Mouse (Mus musculus) retina, embryonic 14.5 days (tissue): ENCODE measurements around the gene Entpd2.

ENCODE experiments used
- DNase-seq: peaks from one replicate; pipeline ENCODE4 v3.0.0-alpha.2; 2015; ENCODE audit warnings: low spot score

Entpd2 gene

DNA sequence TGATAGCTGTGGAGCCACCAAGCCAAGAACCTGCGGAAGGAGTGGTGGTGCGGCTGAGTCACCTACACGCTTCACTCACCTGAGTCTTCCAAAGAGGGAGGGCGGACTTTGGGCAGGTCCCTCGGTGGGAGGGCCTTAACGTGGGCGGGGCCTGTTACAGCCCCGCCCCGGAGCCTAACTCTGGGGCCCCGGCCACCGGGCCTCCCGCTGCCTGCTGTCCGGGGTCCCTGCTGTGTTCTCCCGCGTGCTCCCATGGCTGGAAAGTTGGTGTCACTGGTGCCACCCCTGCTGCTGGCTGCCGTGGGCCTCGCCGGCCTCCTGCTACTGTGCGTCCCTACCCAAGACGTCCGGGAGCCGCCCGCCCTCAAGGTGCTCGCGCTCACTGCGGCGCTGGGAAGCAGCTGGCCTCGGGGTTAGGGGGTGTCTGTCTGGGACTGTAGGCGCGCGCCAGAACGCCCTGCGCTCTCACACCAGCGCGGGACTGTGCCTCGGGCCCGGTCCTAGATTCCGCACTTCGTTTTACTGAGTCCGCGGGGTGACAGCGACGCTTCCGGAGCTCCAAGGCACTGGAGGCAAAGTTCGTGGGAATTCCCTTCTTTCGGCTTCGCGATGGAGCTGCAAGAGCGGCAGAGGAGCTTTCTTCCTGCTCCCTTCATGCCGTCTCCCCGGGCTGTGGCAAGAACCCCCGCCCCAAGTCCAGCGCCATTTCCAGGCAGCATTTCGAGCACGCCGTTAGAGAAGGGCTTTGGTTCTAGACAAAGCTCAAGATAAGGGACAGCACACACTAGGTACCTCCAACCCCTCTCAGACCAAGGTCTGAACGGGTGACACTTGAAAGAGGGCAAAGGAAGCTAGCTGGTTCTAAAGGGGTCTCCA, at the start of gene Entpd2:
TSS of gene Entpd2 (plus strand) at position 154 of the 876 bp plus-strand sequence.
- peak; percentile 57 for DNase-seq

DNA sequence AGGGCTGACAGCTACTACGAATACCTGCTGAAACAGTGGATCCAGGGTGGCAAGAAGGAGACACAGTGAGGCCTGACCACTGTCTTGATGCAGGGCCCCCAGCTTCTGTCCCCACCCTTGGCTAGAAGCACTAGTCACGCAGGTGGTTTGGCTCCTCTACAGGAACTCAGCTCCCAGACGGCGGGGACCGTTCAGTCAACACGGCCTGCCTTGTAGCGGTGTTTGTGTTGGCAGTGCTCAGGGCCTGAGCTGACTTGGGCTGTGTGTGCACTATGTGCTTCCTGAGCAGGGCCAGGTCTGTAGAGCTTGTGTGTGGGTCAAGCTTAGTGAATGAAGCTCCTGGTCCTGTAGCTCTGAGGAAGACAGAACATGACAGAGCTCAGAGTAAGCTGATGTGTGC, 47.5 kb upstream of the Entpd2 start:
- DNase-seq, result no peak

DNA sequence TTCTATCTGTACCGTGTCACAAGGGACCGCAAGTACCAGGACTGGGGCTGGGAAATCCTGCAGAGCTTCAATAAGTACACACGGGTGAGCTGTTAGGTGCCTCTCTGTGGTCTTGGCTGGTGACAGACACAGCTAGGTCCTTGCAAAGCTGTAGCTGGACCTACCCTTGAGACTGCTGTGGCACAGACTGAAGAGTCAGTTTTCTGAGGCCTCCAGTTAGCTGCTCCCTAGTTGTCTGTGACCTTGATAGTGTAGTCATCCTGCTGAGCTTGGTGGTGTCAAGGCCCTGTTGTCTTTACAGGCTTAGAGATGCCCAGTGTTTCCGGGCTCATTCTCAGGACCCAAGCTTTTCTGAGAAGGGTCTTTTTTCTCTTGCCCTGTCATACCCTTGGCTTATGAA, 46.2 kb upstream of the Entpd2 start:
- DNase-seq, result no peak

DNA sequence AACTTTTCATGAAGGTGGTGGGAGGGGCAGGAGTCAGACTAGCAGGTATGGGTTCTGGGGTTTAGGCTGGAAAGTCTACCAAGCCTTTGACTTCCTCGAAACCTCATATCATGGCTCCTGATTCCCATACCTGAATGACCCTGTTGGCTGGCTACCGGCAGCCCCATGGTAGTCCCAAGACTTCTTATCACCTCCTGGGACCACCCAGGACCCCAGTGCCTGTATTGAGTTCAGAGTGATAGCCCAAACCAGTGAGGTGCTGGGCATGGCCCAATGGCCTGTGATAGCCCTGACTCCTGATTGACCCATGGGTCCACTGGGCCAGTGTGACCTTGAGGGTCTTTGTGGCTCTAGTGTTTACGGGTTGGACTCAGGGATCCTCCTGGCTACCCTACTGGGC, 45.0 kb upstream of the Entpd2 start:
- DNase-seq, result no peak

DNA sequence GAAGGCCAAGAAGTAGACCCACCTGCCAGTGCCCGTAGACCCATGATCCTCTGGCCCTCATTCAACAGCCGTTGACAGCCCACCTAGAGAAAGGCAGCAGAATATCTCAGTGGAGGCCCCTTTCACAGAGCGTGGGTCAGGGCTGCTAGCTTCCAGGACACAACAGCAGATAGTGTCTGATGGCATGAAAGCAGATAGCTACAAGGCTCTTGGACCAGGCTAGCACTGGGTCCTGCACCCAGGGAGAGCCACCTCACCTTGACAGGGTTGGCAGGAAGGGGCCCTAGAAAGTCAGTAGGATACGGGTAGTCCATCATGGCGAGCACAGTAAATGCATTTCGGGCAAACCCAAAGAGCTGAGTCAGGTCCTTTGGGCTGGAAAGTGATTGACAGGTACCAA, 41.5 kb upstream of the Entpd2 start:
- DNase-seq, result no peak

DNA sequence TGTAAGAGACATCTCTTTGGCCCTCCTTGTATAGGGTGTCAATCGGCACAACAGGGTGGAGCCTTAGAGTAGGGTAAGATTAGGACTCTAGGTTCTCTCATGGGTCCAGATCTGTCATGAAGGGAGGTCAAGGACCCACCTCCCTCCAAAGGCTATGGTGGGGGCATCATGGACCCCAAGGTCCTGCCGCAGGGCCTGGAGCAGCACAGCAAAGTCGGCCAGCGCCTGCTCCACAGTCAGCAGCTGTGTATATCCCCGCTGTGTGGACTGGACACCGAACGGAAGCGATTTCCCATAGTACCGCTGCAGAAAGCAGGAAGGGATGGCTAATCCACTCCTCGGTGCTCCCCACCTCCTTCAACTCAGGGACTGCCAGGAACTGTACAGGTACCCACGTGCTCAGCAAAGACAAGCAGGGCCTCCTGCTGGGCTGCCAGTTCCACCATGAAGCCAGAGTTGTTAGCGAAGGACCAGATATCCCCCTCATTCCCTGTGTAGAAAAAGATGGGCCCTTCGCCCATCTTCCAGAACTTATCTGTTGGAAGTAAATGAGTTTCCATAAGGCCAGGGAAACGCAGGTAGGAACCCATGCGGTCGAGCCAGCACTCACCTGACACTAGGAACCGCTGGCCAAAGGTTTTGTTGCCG, 40.1 kb upstream of the Entpd2 start:
- DNase-seq, result no peak

DNA sequence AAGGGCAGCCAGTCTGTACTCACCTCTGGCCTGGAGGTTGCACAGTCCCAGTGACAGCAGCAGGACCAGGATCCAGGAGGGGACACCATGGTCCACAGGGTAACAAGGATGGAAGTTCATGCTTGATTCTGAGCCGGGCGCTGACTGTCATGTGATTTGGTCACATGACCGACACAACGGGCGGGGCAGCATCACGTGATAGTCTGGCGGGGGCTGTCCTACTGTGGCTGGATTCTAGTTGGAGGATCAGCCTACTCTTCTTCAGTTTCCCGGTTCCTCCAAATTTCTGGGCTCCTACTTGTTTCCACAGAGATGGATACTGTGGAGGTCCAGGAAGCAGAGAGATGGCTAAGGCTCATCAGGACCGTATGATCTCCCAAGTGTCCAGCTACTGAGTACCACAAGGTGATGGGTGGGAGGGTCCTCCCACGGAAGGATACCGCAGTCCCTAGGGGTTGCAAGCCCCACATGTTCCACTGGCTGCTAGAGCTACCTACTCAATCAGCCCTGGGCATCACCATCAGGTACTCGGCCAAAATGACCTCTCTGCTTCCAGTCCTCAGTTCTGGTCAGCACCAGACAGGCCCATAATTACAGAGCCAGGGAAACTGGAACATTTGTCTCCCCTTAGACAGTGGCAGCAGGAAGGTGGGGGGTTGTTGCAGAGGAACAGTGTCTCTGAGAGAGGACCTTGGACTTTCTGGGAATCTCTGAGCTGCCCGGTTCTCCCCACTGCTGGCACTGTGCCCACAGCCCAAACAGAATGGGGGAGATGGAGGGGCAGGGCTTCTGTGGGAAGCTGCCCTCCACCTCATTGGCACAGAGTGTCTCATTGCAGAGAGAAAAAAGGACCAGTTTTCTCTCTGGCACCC, 39.2 kb upstream of the Entpd2 start, which contains the start of gene Dpp7:
TSS of gene Dpp7 (minus strand) at position 152 of the 872 bp plus-strand sequence.
- peak; percentile 84 for DNase-seq

DNA sequence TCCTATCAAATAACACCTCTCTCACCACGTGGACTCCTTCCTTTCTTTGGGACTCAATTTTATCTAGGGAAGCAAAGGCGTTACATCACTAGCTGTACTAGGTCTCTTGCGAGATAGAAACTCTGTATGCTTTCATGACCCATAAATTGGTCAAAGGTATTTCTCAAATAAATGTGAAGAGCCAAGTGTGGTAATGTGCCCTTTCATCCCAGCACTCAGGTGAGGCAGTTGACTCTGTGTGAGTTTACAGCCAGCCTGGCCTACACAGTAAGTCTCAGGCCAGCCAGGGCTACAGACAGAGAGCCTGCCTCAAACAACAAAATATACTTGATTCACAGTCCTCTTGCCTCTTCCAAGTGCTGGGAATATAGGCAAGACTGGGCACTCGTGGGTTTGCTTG, 35.8 kb upstream of the Entpd2 start:
- DNase-seq, result no peak

DNA sequence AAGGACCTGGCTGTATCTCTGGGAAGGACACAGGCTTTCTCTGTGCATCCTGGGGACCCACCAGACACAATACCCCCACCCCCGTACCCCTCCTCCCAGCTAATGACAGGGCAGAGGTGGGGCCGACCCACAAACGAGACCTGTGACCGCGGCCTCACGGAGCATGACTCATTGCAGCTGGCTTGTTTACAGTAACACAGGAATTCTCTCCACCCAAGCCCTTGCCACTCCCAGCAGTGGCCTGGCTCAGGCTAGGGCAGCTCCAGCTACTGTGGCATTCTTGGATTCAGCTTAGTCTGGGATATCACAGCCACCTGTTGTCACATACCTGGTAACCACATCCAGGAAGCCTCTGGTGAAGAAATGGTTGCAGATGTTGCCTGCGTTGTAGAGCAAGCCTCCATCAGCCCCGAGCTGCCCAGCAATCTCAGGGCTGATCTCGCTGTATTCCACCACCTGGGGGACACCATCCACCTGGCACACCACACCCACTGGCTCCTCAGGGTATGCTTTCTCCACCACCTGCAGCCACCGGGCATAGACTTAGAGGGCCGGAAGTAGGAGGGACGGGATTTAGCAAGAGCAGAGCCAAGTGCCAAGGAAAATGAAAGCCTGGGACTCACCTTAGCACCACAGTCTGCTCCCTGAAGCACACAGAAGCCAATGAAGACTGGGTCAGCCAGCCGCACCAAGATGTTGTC, 32.0 kb upstream of the Entpd2 start:
- DNase-seq, result no peak

DNA sequence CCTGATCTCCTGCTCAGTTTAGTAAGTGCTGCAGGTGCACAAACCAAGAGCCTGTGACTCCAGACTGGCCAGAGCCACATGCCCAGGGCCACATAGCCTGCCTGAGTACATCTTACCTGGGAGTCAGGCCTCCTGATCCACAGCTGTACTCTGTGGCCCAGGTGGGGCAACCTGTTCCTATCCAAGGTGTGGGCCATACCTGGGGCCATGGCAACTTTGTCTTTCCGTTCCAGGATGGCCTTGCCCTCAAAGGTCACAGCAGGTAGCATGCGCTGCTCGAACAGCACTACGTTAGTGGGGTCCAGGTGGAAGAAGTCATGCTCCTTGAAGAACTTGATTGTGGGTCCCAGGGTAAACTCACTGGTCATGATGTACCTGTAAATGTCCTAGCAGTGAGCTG, 31.4 kb upstream of the Entpd2 start:
- DNase-seq, result no peak

DNA sequence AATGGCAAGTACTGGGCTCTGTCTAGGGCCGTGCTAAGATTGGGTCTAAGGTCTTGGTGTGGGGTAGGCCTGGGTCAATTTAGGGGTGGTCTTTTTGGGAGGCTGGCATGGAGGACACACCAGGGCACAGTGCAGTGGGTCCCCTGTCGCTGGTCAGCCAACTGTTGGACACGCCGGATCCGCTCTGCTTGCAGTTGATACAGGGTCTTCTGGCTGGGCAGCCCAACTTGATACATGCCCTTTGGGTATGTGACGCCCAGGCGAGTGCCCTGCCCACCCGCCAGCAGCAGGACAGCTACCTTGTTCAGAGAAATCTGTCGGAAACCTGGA, 30.9 kb upstream of the Entpd2 start:
- DNase-seq, result no peak

DNA sequence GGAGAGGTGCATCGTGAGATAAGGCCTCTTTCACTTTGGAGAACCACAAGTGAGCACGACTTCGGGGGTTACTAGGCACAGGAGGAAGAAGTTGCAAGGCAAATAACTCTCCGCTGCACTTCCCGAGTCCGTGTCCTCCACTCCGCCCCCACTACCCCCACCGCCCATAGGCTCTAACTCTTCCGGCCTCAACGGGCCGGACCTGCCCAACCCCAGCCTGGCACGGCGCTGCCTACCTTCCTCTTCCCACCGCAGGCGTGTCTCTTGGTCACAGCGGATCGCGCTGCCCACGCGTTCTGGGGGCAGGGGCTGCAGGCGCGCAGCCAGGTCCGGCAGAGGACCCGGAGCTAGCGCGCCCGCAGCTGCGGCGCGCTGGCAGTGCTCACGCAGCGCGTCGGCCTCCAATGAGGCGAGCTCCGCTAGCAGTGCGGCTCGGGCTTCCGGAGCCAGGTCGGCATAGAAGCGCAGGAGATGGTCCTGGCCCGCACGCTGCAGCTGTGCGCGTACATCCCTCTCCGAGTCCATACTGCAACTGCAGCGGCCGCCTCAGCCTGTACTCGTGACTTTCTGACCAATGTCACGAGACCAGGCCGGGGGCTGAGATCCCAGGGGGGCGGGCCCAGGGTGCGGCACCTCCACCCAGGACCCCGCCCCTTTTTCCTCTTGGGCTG, 30.4 kb upstream of the Entpd2 start, which contains the start of gene Uap1l1:
TSS of gene Uap1l1 (minus strand) at position 592 of the 671 bp plus-strand sequence.
- peak; percentile 70 for DNase-seq

DNA sequence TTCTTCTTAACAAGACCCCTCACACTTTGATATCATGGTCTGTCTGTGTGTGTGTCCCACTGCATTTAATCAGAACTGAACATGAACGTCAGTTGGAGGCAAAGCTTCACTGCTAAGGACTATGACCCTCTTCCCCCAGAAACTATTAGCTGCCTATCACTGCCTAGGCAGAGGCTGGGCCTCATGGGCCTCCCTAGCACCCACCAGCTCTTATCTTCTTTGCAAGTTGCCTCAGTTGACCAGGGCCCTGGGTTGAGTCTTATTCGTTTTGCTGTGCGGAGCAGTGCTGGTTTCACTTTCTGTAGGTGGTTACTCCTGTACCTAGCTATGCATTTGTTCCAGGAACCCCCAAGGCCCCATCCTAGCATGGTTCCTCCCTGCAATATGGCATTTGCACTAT, 25.7 kb upstream of the Entpd2 start:
- no peak for DNase-seq

DNA sequence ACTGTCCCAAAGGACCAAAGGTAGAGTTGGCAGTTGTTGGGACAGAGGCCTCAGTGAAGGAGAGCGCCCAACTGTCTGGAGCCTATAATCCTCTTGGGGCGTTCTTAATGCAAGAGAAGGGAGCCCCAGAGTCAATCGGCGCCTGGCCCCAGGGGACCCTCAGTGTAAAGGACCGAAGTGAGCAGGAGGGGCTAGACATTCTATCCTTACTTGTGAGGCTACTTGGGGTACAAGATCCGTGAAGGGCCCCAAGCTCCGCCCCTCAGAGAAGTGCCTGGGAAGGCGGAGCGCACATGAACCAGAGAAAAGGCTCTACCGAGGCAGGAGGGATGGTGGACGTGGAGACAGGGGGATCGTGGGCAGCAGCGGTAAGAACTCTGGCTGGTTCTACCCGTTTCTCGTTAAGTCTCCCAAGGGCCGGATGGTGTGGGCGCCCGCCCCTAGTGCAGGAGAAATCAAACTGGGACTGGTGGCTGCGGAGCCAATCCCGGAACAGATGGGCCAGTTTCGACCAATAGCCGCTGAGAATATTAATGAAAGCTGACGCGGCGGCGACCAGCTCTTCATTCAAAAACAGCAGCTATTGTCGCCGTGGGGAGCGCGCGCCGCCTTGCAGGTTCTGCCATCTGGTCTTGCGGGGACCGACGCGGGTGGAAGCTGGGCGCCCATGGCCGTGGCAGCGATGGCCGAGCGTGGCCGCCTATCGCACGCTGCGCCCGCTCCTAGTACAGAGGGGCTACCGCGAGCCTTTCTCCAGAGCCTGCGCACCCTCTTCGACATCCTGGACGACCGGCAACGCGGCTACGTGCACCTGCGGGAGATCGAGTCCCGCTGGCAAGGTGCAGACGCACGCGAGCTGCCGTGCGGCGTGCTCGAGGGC, 23.7 kb upstream of the Entpd2 start, which contains the start of gene Sapcd2:
TSS of gene Sapcd2 (plus strand) at position 558 of the 880 bp plus-strand sequence.
- DNase-seq, result peak; percentile 92

DNA sequence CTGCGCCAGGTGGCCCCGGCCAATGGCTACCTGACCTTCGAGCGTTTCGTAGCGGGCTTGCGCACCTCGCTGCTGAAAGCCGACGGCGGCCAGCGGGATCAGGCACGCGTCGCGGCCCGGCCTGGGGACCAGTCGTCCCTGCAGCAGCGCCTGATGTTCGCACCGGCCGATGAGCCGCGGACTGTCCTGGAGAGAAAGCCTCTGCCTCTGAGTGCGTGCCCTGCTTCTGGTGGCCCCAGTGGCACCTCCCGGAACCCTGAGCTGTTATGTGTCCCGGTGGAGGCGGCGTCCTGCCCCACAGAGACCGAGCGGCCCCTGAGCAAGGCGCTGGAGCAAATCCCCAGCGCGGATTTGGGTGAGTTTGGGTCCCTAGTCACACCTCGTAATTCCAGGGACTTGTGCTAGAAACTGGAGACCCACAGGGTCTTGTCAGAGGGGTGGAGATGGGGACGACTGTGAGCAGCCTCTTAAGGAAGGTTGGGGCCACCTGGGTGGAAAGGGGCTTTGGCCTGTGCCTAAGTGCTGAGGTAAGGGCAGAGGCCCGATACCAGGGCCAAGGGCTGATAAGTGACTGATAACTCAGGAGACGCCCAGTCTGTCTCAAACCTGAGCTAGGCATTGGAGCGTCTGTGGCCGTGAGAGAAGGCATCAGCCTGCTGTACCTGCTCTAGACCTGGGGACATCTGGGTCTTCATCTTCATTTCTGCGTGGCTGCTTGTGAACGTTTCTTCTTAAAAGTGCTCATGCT, 22.9 kb upstream of the Entpd2 start:
- DNase-seq, result no peak

DNA sequence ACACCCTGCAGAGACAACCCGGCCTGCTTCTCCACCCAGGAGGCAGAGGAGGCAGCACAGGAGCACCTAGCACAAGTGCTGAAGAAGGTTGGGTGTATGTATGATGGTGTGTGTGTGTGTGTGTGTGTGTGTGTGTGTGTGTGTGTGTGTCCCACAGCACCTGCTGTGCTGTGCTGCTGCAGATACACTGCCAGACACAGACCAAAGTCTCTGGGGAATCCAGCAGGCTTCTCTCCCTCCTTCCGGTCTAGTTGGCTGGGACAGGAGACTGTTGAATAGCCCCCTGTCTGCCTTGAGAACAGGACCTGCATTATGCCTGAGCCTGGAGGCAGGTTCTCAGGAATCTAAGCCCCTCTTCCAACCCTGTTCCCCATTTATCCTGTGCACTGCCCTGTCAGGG, 22.2 kb upstream of the Entpd2 start:
- DNase-seq, result no peak

DNA sequence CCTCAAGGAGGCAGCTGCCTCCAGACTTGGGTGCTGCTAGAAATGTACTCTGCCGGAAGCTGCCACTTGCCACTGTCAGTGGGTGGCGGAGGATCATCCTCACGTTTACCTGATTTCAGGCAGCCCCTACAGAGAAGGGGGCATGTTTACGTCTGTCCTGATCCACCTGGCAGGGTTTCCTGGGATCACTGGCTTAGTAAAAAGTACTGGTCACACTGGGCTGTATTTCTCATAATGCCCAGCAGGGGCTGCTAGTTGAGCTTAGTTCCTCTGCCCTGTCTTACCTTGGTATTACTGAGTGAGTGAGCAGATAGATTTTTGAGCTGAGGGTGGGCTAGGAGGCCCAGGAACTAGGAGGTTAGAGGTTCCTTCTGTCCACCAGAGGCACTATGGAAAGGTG, 19.1 kb upstream of the Entpd2 start:
- peak; percentile 82 for DNase-seq

DNA sequence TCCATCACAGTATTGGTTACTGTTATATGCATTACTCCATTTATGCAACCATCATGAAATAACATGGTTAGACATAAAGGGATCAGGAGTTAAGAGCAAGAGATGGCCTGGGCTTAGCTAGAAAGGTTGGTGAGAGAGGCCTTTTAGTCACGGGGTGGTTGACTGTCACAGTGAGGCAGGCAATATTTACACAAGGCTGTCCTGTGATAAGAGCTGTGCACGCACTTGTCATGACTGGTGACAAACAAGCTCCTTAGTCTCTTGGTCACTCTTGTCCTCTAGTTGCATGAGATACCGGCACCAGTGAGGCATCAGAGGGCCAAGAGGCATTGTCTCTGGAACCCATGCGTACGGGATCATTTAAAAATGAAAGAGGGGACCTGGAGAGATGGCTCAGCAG, 11.2 kb upstream of the Entpd2 start:
- no peak for DNase-seq

DNA sequence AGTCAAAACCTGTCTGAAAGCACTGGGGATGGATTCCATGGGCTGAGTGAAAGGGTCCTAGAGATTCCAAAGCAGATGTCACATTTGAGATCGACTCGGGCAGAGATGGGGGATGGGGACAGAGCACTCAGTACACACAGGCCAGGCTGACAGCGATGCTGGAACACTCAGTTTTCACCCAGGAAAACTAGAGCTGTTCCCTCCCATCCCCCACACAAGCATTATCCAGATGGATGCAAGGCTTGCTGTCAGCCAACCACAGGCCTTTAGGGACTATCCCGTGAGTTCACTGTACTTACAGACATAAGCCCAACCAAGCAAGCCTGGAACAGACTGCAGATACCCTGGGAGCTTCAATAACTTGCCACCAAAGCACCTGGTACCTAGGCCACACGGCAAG, 4.4 kb upstream of the Entpd2 start:
- DNase-seq, result no peak
